Mouse (Mus musculus): Measurements from ENCODE around the gene Six1. TPM values are rescaled to one million over a fixed set of nuclear protein-coding genes. Genes with fewer than 3 reads are reported as not detected.

Gene Six1
- polyA plus RNA-seq, 1 experiment from 2014 or later, result 0.55 TPM

GRCm38 (mm10) chr12:73048537-73048936, 5.2 kb downstream of the Six1 start:
- Histone ChIP-seq H3K27me3 (peaks cover 100% of the 10 kb centered on the region), H3K4me3 (replicated peaks) (no peak overlapping the region), H3K4me2 (no peak overlapping the region), H3K4me1 (replicated peaks) (peaks cover 28% of the 10 kb centered on the region), H3K9me3 (replicated peaks) (no peaks in the 10 kb centered on the region), H3K36me3 (no peaks in the 10 kb centered on the region), H3K9ac (no peak overlapping the region), H3K27ac (no peak overlapping the region)
- DNase-seq (no peak), ATAC-seq (ENCODE audit: low read depth) (no peak)
- 3% methylated on average over 3 of the region's 3 CpGs for WGBS (ENCODE audit: insufficient replicate concordance)

- DNase-seq (no peak), ATAC-seq (ENCODE audit: low read depth) (no peak)
- no peak overlapping the region for H3K27ac ChIP-seq
- no peak overlapping the region for H3K4me3 ChIP-seq (replicated peaks)
- H3K36me3 ChIP-seq, result no peaks in the 10 kb centered on the region
- H3K27me3 ChIP-seq, result peaks cover 100% of the 10 kb centered on the region
- H3K4me1 ChIP-seq (replicated peaks), result peaks cover 23% of the 10 kb centered on the region
- WGBS (ENCODE audit: insufficient replicate concordance), result 11% methylated on average over 2 of the region's 2 CpGs
- H3K4me2 ChIP-seq, result no peak overlapping the region
- no peaks in the 10 kb centered on the region for H3K9me3 ChIP-seq (replicated peaks)
- no peak overlapping the region for H3K9ac ChIP-seq
Observed at GRCm38 (mm10) chr12:73047576-73047975, 6.1 kb downstream of the Six1 start.

GRCm38 (mm10) chr12:73046607-73047180, 7.0 kb downstream of the Six1 start:
- ATAC-seq (ENCODE audit: low read depth) (peak; percentile 62), DNase-seq (peak; percentile 31)
- Histone ChIP-seq H3K4me1 (replicated peaks) (peaks cover 23% of the 10 kb centered on the region), H3K27ac (no peak overlapping the region), H3K4me2 (peak overlapping the region; percentile 65), H3K36me3 (no peaks in the 10 kb centered on the region), H3K27me3 (peaks cover 100% of the 10 kb centered on the region), H3K9me3 (replicated peaks) (no peaks in the 10 kb centered on the region), H3K9ac (no peak overlapping the region), H3K4me3 (replicated peaks) (peak overlapping the region; percentile 49)
- WGBS (ENCODE audit: insufficient replicate concordance), result 1% methylated on average over 38 of the region's 38 CpGs

GRCm38 (mm10) chr12:73045724-73046606, 7.7 kb downstream of the Six1 start:
- Histone ChIP-seq H3K27me3 (peaks cover 99% of the 10 kb centered on the region), H3K27ac (no peak overlapping the region), H3K36me3 (no peaks in the 10 kb centered on the region), H3K9me3 (replicated peaks) (no peaks in the 10 kb centered on the region), H3K4me3 (replicated peaks) (peak overlapping the region; percentile 49), H3K9ac (peak overlapping the region; percentile 29; the same call in 1 of the 2 replicates), H3K4me1 (replicated peaks) (peaks cover 23% of the 10 kb centered on the region), H3K4me2 (peak overlapping the region; percentile 65)
- ATAC-seq (ENCODE audit: low read depth) (peak; percentile 17; the same call in 1 of the 2 replicates), DNase-seq (no peak)
- 1% methylated on average over 85 of the region's 85 CpGs for WGBS (ENCODE audit: insufficient replicate concordance)

GRCm38 (mm10) chr12:73045046-73045723, 8.5 kb downstream of the Six1 start:
- Histone ChIP-seq H3K27ac (no peak overlapping the region), H3K4me2 (peak overlapping the region; percentile 65), H3K36me3 (no peaks in the 10 kb centered on the region), H3K4me1 (replicated peaks) (peaks cover 23% of the 10 kb centered on the region), H3K4me3 (replicated peaks) (peak overlapping the region; percentile 49), H3K27me3 (peaks cover 99% of the 10 kb centered on the region), H3K9me3 (replicated peaks) (no peaks in the 10 kb centered on the region), H3K9ac (peak overlapping the region; percentile 29; the same call in 1 of the 2 replicates)
- no peak for DNase-seq
- ATAC-seq (ENCODE audit: low read depth), result no peak
- 2% methylated on average over 46 of the region's 46 CpGs for WGBS (ENCODE audit: insufficient replicate concordance)

GRCm38 (mm10) chr12:73044221-73045045, 9.3 kb downstream of the Six1 start:
- Histone ChIP-seq H3K9ac (peak overlapping the region; percentile 17; the same call in 1 of the 2 replicates), H3K36me3 (no peaks in the 10 kb centered on the region), H3K4me1 (replicated peaks) (peaks cover 23% of the 10 kb centered on the region), H3K4me3 (replicated peaks) (peak overlapping the region; percentile 49), H3K27me3 (peaks cover 99% of the 10 kb centered on the region), H3K27ac (no peak overlapping the region), H3K9me3 (replicated peaks) (no peaks in the 10 kb centered on the region), H3K4me2 (peak overlapping the region; percentile 65)
- WGBS (ENCODE audit: insufficient replicate concordance), result under 1% methylated on average over 50 of the region's 53 CpGs
- no peak for ATAC-seq (ENCODE audit: low read depth)
- no peak for DNase-seq

GRCm38 (mm10) chr12:73043396-73044167, 10.1 kb downstream of the Six1 start:
- H3K4me2 ChIP-seq, result no peak overlapping the region
- peaks cover 23% of the 10 kb centered on the region for H3K4me1 ChIP-seq (replicated peaks)
- H3K9ac ChIP-seq, result no peak overlapping the region
- DNase-seq (no peak), ATAC-seq (ENCODE audit: low read depth) (no peak)
- peaks cover 99% of the 10 kb centered on the region for H3K27me3 ChIP-seq
- 5% methylated on average over 14 of the region's 14 CpGs for WGBS (ENCODE audit: insufficient replicate concordance)
- no peak overlapping the region for H3K27ac ChIP-seq
- H3K4me3 ChIP-seq (replicated peaks), result no peak overlapping the region
- H3K9me3 ChIP-seq (replicated peaks), result no peaks in the 10 kb centered on the region
- H3K36me3 ChIP-seq, result no peaks in the 10 kb centered on the region

GRCm38 (mm10) chr12:73042903-73043302, 10.8 kb downstream of the Six1 start:
- no peak overlapping the region for H3K4me3 ChIP-seq (replicated peaks)
- DNase-seq (no peak), ATAC-seq (ENCODE audit: low read depth) (no peak)
- peaks cover 99% of the 10 kb centered on the region for H3K27me3 ChIP-seq
- H3K9me3 ChIP-seq (replicated peaks), result no peaks in the 10 kb centered on the region
- WGBS (ENCODE audit: insufficient replicate concordance), result 6% methylated on average over 2 of the region's 2 CpGs
- no peaks in the 10 kb centered on the region for H3K36me3 ChIP-seq
- H3K4me1 ChIP-seq (replicated peaks), result peaks cover 23% of the 10 kb centered on the region
- H3K4me2 ChIP-seq, result no peak overlapping the region
- no peak overlapping the region for H3K9ac ChIP-seq
- no peak overlapping the region for H3K27ac ChIP-seq

GRCm38 (mm10) chr12:73042406-73042805, 11.3 kb downstream of the Six1 start:
- WGBS (ENCODE audit: insufficient replicate concordance), result 6% methylated on average over 5 of the region's 5 CpGs
- H3K4me1 ChIP-seq (replicated peaks), result peaks cover 23% of the 10 kb centered on the region
- no peaks in the 10 kb centered on the region for H3K9me3 ChIP-seq (replicated peaks)
- no peak overlapping the region for H3K4me2 ChIP-seq
- H3K36me3 ChIP-seq, result no peaks in the 10 kb centered on the region
- no peak overlapping the region for H3K9ac ChIP-seq
- no peak overlapping the region for H3K4me3 ChIP-seq (replicated peaks)
- ATAC-seq (ENCODE audit: low read depth) (no peak), DNase-seq (no peak)
- H3K27me3 ChIP-seq, result peaks cover 99% of the 10 kb centered on the region
- no peak overlapping the region for H3K27ac ChIP-seq

- Histone ChIP-seq H3K27me3 (peaks cover 96% of the 10 kb centered on the region), H3K4me1 (replicated peaks) (peaks cover 18% of the 10 kb centered on the region), H3K9ac (no peak overlapping the region), H3K4me2 (no peak overlapping the region), H3K36me3 (no peaks in the 10 kb centered on the region), H3K4me3 (replicated peaks) (no peak overlapping the region), H3K27ac (no peak overlapping the region), H3K9me3 (replicated peaks) (no peaks in the 10 kb centered on the region)
- 1% methylated on average over 10 of the region's 10 CpGs for WGBS (ENCODE audit: insufficient replicate concordance)
- ATAC-seq (ENCODE audit: low read depth) (no peak), DNase-seq (no peak)
Observed at GRCm38 (mm10) chr12:73041256-73041630, 12.4 kb downstream of the Six1 start.

All from liver, embryonic 13.5 days (tissue).